Mouse (Mus musculus) right cerebral cortex, postnatal 4 days (tissue): ENCODE results near the gene Rcn1.

Experiments used
- DNase-seq: peaks from one replicate; pipeline ENCODE4 v3.0.0-alpha.2; 2022

The Rcn1 gene

GRCm38 (mm10) chr2:105392514-105392913 is 6.6 kb downstream of the Rcn1 start:
- no peak for DNase-seq

GRCm38 (mm10) chr2:105391414-105391784 is 7.7 kb downstream of the Rcn1 start:
- no peak for DNase-seq

- no peak for DNase-seq
These were observed 8.3 kb downstream of the Rcn1 start for GRCm38 (mm10) chr2:105390653-105391413.

- DNase-seq = no peak
These were observed 9.9 kb downstream of the Rcn1 start for GRCm38 (mm10) chr2:105389007-105389890.

- DNase-seq = no peak
These were observed 12.7 kb downstream of the Rcn1 start for GRCm38 (mm10) chr2:105386418-105386817.

- no peak for DNase-seq
These were observed 14.1 kb downstream of the Rcn1 start for GRCm38 (mm10) chr2:105384998-105385397.

GRCm38 (mm10) chr2:105383063-105383462 is 16.1 kb downstream of the Rcn1 start:
- DNase-seq = no peak

GRCm38 (mm10) chr2:105380757-105381319 is 18.3 kb downstream of the Rcn1 start:
- DNase-seq = no peak

GRCm38 (mm10) chr2:105379682-105380081 is 19.4 kb downstream of the Rcn1 start:
- DNase-seq = no peak

GRCm38 (mm10) chr2:105375705-105376104 is 23.4 kb downstream of the Rcn1 start:
- no peak for DNase-seq

GRCm38 (mm10) chr2:105375261-105375660 is 23.9 kb downstream of the Rcn1 start:
- DNase-seq = no peak

GRCm38 (mm10) chr2:105373658-105374057 is 25.5 kb downstream of the Rcn1 start:
- DNase-seq = no peak

- DNase-seq = no peak
These were observed 26.4 kb downstream of the Rcn1 start for GRCm38 (mm10) chr2:105372727-105373126.

GRCm38 (mm10) chr2:105372156-105372555 is 27.0 kb downstream of the Rcn1 start:
- DNase-seq = no peak

- DNase-seq = peak; percentile 10
These were observed 28.4 kb downstream of the Rcn1 start for GRCm38 (mm10) chr2:105370698-105371097.

- DNase-seq = no peak
These were observed 28.9 kb downstream of the Rcn1 start for GRCm38 (mm10) chr2:105370240-105370639.

GRCm38 (mm10) chr2:105367623-105368022 is 31.5 kb downstream of the Rcn1 start:
- DNase-seq = no peak

GRCm38 (mm10) chr2:105358040-105358439 is 41.1 kb downstream of the Rcn1 start:
- DNase-seq = no peak

GRCm38 (mm10) chr2:105356791-105357190 is 42.3 kb downstream of the Rcn1 start:
- no peak for DNase-seq

- no peak for DNase-seq
These were observed 50.2 kb downstream of the Rcn1 start for GRCm38 (mm10) chr2:105348886-105349285.

- DNase-seq = no peak
These were observed 59.1 kb downstream of the Rcn1 start for GRCm38 (mm10) chr2:105339993-105340392.

GRCm38 (mm10) chr2:105337171-105337875 is 61.8 kb downstream of the Rcn1 start:
- no peak for DNase-seq
